Mouse (Mus musculus): ENCODE measurements around the gene Sp100.

Sp100 gene

GRCm38 (mm10) chr1:85742916-85743505 lies 93.2 kb downstream of the Sp100 start:
- no peak for ATAC-seq (ENCODE audit: insufficient number of reproducible peaks, low FRiP score, low TSS enrichment)

GRCm38 (mm10) chr1:85744539-85744938 lies 94.8 kb downstream of the Sp100 start:
- ATAC-seq (ENCODE audit: insufficient number of reproducible peaks, low FRiP score, low TSS enrichment) = no peak

GRCm38 (mm10) chr1:85746511-85746910 lies 96.7 kb downstream of the Sp100 start:
- no peak for ATAC-seq (ENCODE audit: insufficient number of reproducible peaks, low FRiP score, low TSS enrichment)

GRCm38 (mm10) chr1:85749829-85750228 lies 100.0 kb downstream of the Sp100 start:
- ATAC-seq (ENCODE audit: insufficient number of reproducible peaks, low FRiP score, low TSS enrichment) = no peak

- no peak for ATAC-seq (ENCODE audit: insufficient number of reproducible peaks, low FRiP score, low TSS enrichment)
Observed at GRCm38 (mm10) chr1:85750650-85751049, 100.9 kb downstream of the Sp100 start.

GRCm38 (mm10) chr1:85751494-85751893 lies 101.7 kb downstream of the Sp100 start:
- ATAC-seq (ENCODE audit: insufficient number of reproducible peaks, low FRiP score, low TSS enrichment) = no peak

- ATAC-seq (ENCODE audit: insufficient number of reproducible peaks, low FRiP score, low TSS enrichment) = no peak
Observed at GRCm38 (mm10) chr1:85751932-85752680, 102.3 kb downstream of the Sp100 start.

GRCm38 (mm10) chr1:85757531-85758230 lies 107.9 kb downstream of the Sp100 start:
- ATAC-seq (ENCODE audit: insufficient number of reproducible peaks, low FRiP score, low TSS enrichment) = no peak

GRCm38 (mm10) chr1:85758231-85758968 lies 108.6 kb downstream of the Sp100 start:
- no peak for ATAC-seq (ENCODE audit: insufficient number of reproducible peaks, low FRiP score, low TSS enrichment)

GRCm38 (mm10) chr1:85758969-85759293 lies 109.1 kb downstream of the Sp100 start:
- no peak for ATAC-seq (ENCODE audit: insufficient number of reproducible peaks, low FRiP score, low TSS enrichment)
